Mouse (Mus musculus): ENCODE data around the gene Synj2.

The Synj2 gene

GRCm38 (mm10) chr17:5975099-5975977, 34.3 kb downstream of the Synj2 start:
- peak; percentile 80 for DNase-seq (ENCODE audit: low spot score)

- DNase-seq (ENCODE audit: low spot score), result no peak
Observed at GRCm38 (mm10) chr17:5976221-5977055, 35.4 kb downstream of the Synj2 start.

GRCm38 (mm10) chr17:5977056-5977920, 36.2 kb downstream of the Synj2 start:
- no peak for DNase-seq (ENCODE audit: low spot score)

- no peak for DNase-seq (ENCODE audit: low spot score)
Observed at GRCm38 (mm10) chr17:5977921-5978504, 36.9 kb downstream of the Synj2 start.

GRCm38 (mm10) chr17:5978505-5979077, 37.5 kb downstream of the Synj2 start:
- no peak for DNase-seq (ENCODE audit: low spot score)

- DNase-seq (ENCODE audit: low spot score), result no peak
Observed at GRCm38 (mm10) chr17:5980860-5981259, 39.8 kb downstream of the Synj2 start.

- no peak for DNase-seq (ENCODE audit: low spot score)
Observed at GRCm38 (mm10) chr17:5983150-5983549, 42.1 kb downstream of the Synj2 start.

GRCm38 (mm10) chr17:5983901-5984300, 42.8 kb downstream of the Synj2 start:
- no peak for DNase-seq (ENCODE audit: low spot score)

GRCm38 (mm10) chr17:5984700-5985231, 43.7 kb downstream of the Synj2 start:
- no peak for DNase-seq (ENCODE audit: low spot score)

- DNase-seq (ENCODE audit: low spot score), result no peak
Observed at GRCm38 (mm10) chr17:5985271-5985670, 44.2 kb downstream of the Synj2 start.

- no peak for DNase-seq (ENCODE audit: low spot score)
Observed at GRCm38 (mm10) chr17:5987271-5988056, 46.4 kb downstream of the Synj2 start.

- DNase-seq (ENCODE audit: low spot score), result no peak
Observed at GRCm38 (mm10) chr17:5988102-5988501, 47.0 kb downstream of the Synj2 start.

GRCm38 (mm10) chr17:5992866-5993580, 51.9 kb downstream of the Synj2 start:
- no peak for DNase-seq (ENCODE audit: low spot score)

- DNase-seq (ENCODE audit: low spot score), result no peak
Observed at GRCm38 (mm10) chr17:5993581-5994260, 52.6 kb downstream of the Synj2 start.

GRCm38 (mm10) chr17:5994606-5995005, 53.5 kb downstream of the Synj2 start:
- DNase-seq (ENCODE audit: low spot score), result no peak

GRCm38 (mm10) chr17:5996589-5996988, 55.5 kb downstream of the Synj2 start:
- DNase-seq (ENCODE audit: low spot score), result no peak

- DNase-seq (ENCODE audit: low spot score), result no peak
Observed at GRCm38 (mm10) chr17:5997380-5998234, 56.5 kb downstream of the Synj2 start.

GRCm38 (mm10) chr17:5998235-5998500, 57.1 kb downstream of the Synj2 start:
- no peak for DNase-seq (ENCODE audit: low spot score)
